Mouse (Mus musculus): ENCODE data around the gene Mgat3. TPM values are rescaled to one million over a fixed set of nuclear protein-coding genes. Genes with fewer than 3 reads are reported as not detected.
A peak's percentile ranks its signal among the peaks of the same experiment; 100 is the strongest.

The Mgat3 gene
- polyA plus RNA-seq, 1 experiment from 2014 or later: 22.3 TPM

GRCm38 (mm10) chr15:80158001-80158706 lies 15.4 kb upstream of the Mgat3 start:
- DNase-seq (ENCODE audit: low spot score) (no peak), ATAC-seq (ENCODE audit: low FRiP score) (no peak)
- H3K4me2 ChIP-seq (replicated peaks): no peak overlapping the region
- H3K27ac ChIP-seq: no peak overlapping the region
- H3K9me3 ChIP-seq (ENCODE audit: control insufficient read depth, low read length): no peaks in the 10 kb centered on the region
- peaks cover 89% of the 10 kb centered on the region for H3K36me3 ChIP-seq (replicated peaks; ENCODE audit: control insufficient read depth, insufficient read depth)
- no peaks in the 10 kb centered on the region for H3K27me3 ChIP-seq (ENCODE audit: control insufficient read depth, insufficient read depth, low read length)
- 72% methylated on average over 5 of the region's 5 CpGs for WGBS
- H3K9ac ChIP-seq: no peak overlapping the region
- no peaks in the 10 kb centered on the region for H3K4me1 ChIP-seq (replicated peaks; ENCODE audit: control insufficient read depth, insufficient read depth, low read length)
- H3K4me3 ChIP-seq (replicated peaks; ENCODE audit: low read length): no peak overlapping the region

DNA sequence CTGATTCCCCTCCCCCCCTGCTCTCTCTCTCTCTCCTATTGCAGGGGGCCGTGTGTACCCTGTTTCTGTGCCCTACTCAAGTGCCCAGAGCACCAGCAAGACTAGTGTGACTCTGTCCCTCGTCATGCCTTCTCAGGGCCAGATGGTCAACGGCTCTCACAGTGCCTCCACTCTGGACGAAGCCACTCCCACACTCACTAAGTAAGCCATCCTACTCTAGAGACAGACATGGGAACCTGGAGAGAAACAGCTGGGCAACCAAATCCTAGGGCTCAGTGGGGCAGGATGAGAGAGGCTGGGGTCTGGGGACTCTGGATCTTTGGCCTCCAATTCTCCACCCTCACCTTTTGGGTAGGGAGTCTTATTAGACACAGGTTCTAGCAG lies 14.8 kb upstream of the Mgat3 start:
- Histone ChIP-seq H3K27ac (no peak overlapping the region), H3K4me3 (replicated peaks; ENCODE audit: low read length) (no peak overlapping the region), H3K27me3 (ENCODE audit: control insufficient read depth, insufficient read depth, low read length) (no peaks in the 10 kb centered on the region), H3K9ac (no peak overlapping the region), H3K4me1 (replicated peaks; ENCODE audit: control insufficient read depth, insufficient read depth, low read length) (no peaks in the 10 kb centered on the region), H3K9me3 (ENCODE audit: control insufficient read depth, low read length) (no peaks in the 10 kb centered on the region), H3K4me2 (replicated peaks) (no peak overlapping the region), H3K36me3 (replicated peaks; ENCODE audit: control insufficient read depth, insufficient read depth) (peaks cover 84% of the 10 kb centered on the region)
- 58% methylated on average over 4 of the region's 4 CpGs for WGBS
- DNase-seq (ENCODE audit: low spot score) (no peak), ATAC-seq (ENCODE audit: low FRiP score) (no peak)

- Histone ChIP-seq H3K9ac (no peak overlapping the region), H3K27ac (0 out of 2 replicates have a peak overlapping the region, but pooled peaks have one; percentile 26), H3K9me3 (ENCODE audit: control insufficient read depth, low read length) (no peaks in the 10 kb centered on the region), H3K4me1 (replicated peaks; ENCODE audit: control insufficient read depth, insufficient read depth, low read length) (no peaks in the 10 kb centered on the region), H3K36me3 (replicated peaks; ENCODE audit: control insufficient read depth, insufficient read depth) (peaks cover 77% of the 10 kb centered on the region), H3K4me3 (replicated peaks; ENCODE audit: low read length) (no peak overlapping the region), H3K4me2 (replicated peaks) (no peak overlapping the region), H3K27me3 (ENCODE audit: control insufficient read depth, insufficient read depth, low read length) (no peaks in the 10 kb centered on the region)
- DNase-seq (ENCODE audit: low spot score): no peak
- no peak for ATAC-seq (ENCODE audit: low FRiP score)
- WGBS: 57% methylated on average over 8 of the region's 8 CpGs
These were observed 14.1 kb upstream of the Mgat3 start for GRCm38 (mm10) chr15:80159286-80159901.

- H3K36me3 ChIP-seq (replicated peaks; ENCODE audit: control insufficient read depth, insufficient read depth): peaks cover 69% of the 10 kb centered on the region
- H3K27me3 ChIP-seq (ENCODE audit: control insufficient read depth, insufficient read depth, low read length): no peaks in the 10 kb centered on the region
- H3K4me3 ChIP-seq (replicated peaks; ENCODE audit: low read length): no peak overlapping the region
- no peak for ATAC-seq (ENCODE audit: low FRiP score)
- H3K9ac ChIP-seq: no peak overlapping the region
- 91% methylated on average over 13 of the region's 13 CpGs for WGBS
- H3K27ac ChIP-seq: 0 out of 2 replicates have a peak overlapping the region, but pooled peaks have one; percentile 26
- no peaks in the 10 kb centered on the region for H3K9me3 ChIP-seq (ENCODE audit: control insufficient read depth, low read length)
- no peak for DNase-seq (ENCODE audit: low spot score)
- H3K4me2 ChIP-seq (replicated peaks): no peak overlapping the region
- no peaks in the 10 kb centered on the region for H3K4me1 ChIP-seq (replicated peaks; ENCODE audit: control insufficient read depth, insufficient read depth, low read length)
These were observed 13.3 kb upstream of the Mgat3 start for GRCm38 (mm10) chr15:80160223-80160622.

DNA sequence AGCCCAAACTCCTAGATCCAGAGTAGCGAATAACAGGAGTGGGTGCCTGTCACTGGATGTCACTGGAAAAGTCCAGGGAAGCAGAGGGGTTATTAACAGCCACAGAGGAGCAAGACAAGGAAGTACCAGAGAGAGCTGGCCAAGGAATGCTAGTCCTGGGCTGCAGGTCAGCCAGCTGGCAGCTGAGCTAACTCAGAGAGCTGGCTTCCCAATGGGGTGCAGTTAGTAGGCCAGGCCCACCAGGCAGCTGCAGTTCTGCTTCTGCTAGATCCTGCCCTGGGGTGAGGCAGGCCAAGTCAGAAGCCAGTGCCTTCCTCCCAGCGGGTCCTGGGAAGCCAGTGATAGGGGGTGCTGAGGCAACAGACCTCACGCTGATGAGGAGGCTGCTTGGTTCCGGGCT lies 12.8 kb upstream of the Mgat3 start:
- no peaks in the 10 kb centered on the region for H3K4me1 ChIP-seq (replicated peaks; ENCODE audit: control insufficient read depth, insufficient read depth, low read length)
- H3K9me3 ChIP-seq (ENCODE audit: control insufficient read depth, low read length): no peaks in the 10 kb centered on the region
- H3K9ac ChIP-seq: no peak overlapping the region
- ATAC-seq (ENCODE audit: low FRiP score) (no peak), DNase-seq (ENCODE audit: low spot score) (no peak)
- no peak overlapping the region for H3K4me3 ChIP-seq (replicated peaks; ENCODE audit: low read length)
- H3K27me3 ChIP-seq (ENCODE audit: control insufficient read depth, insufficient read depth, low read length): no peaks in the 10 kb centered on the region
- H3K27ac ChIP-seq: no peak overlapping the region
- H3K36me3 ChIP-seq (replicated peaks; ENCODE audit: control insufficient read depth, insufficient read depth): peaks cover 64% of the 10 kb centered on the region
- no peak overlapping the region for H3K4me2 ChIP-seq (replicated peaks)
- 88% methylated on average over 4 of the region's 4 CpGs for WGBS

DNA sequence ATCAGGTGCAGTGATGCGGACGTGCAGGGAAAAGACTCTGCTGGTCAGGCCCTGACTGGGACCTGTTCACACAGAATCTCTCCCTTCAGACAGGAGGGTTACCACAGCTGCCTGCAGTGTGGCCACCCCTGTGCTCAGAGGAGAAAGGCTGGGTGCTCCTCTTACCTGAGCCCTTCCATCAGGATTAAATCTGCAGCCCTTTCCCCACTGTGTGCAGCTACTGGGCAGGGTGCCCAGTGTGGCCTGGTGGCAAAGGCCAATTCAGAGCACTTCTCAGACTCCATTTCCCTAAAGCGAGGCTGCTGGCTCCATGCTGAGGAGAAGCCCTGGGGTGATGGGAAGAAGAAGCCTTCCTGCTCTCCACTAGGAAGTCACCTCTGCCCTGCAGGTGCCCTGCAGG lies 12.3 kb upstream of the Mgat3 start:
- no peak overlapping the region for H3K9ac ChIP-seq
- 94% methylated on average over 3 of the region's 3 CpGs for WGBS
- no peaks in the 10 kb centered on the region for H3K9me3 ChIP-seq (ENCODE audit: control insufficient read depth, low read length)
- no peak for DNase-seq (ENCODE audit: low spot score)
- ATAC-seq (ENCODE audit: low FRiP score): no peak
- peaks cover 59% of the 10 kb centered on the region for H3K36me3 ChIP-seq (replicated peaks; ENCODE audit: control insufficient read depth, insufficient read depth)
- H3K27ac ChIP-seq: no peak overlapping the region
- no peak overlapping the region for H3K4me3 ChIP-seq (replicated peaks; ENCODE audit: low read length)
- H3K4me2 ChIP-seq (replicated peaks): no peak overlapping the region
- H3K27me3 ChIP-seq (ENCODE audit: control insufficient read depth, insufficient read depth, low read length): no peaks in the 10 kb centered on the region
- H3K4me1 ChIP-seq (replicated peaks; ENCODE audit: control insufficient read depth, insufficient read depth, low read length): no peaks in the 10 kb centered on the region

- Histone ChIP-seq H3K9me3 (ENCODE audit: control insufficient read depth, low read length) (no peaks in the 10 kb centered on the region), H3K9ac (no peak overlapping the region), H3K27me3 (ENCODE audit: control insufficient read depth, insufficient read depth, low read length) (no peaks in the 10 kb centered on the region), H3K4me3 (replicated peaks; ENCODE audit: low read length) (no peak overlapping the region), H3K36me3 (replicated peaks; ENCODE audit: control insufficient read depth, insufficient read depth) (peaks cover 47% of the 10 kb centered on the region), H3K4me2 (replicated peaks) (no peak overlapping the region), H3K4me1 (replicated peaks; ENCODE audit: control insufficient read depth, insufficient read depth, low read length) (no peaks in the 10 kb centered on the region), H3K27ac (no peak overlapping the region)
- ATAC-seq (ENCODE audit: low FRiP score) (no peak), DNase-seq (ENCODE audit: low spot score) (no peak)
- WGBS: 87% methylated on average over 4 of the region's 4 CpGs
These were observed 11.0 kb upstream of the Mgat3 start for GRCm38 (mm10) chr15:80162401-80162964.

- no peak for DNase-seq (ENCODE audit: low spot score)
- H3K27ac ChIP-seq: no peak overlapping the region
These were observed 10.2 kb upstream of the Mgat3 start for GRCm38 (mm10) chr15:80163274-80163673.

DNA sequence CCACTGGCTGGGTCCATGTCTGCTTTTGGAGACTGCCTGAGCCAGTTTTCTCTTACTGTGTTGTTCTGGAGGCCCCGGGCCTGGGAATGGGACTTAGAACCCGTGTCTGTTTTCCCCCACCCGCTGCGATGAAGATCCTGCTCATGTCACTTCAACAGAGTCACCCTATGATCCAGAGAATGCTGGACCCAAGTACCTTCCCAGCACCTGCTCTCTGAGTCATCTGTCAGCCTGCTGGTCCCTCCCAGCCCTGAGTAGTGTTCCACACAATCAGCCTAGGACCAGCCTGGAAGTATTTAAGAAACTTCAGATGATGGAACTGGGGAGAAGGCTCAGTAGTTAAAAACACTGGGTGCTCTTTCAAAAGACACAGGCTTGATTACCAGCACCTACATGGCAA lies 9.8 kb upstream of the Mgat3 start:
- DNase-seq (ENCODE audit: low spot score): no peak
- no peak overlapping the region for H3K9ac ChIP-seq
- no peaks in the 10 kb centered on the region for H3K27me3 ChIP-seq (ENCODE audit: control insufficient read depth, insufficient read depth, low read length)
- WGBS: 84% methylated on average over 4 of the region's 4 CpGs
- H3K4me3 ChIP-seq (replicated peaks; ENCODE audit: low read length): no peak overlapping the region
- H3K36me3 ChIP-seq (replicated peaks; ENCODE audit: control insufficient read depth, insufficient read depth): peaks cover 35% of the 10 kb centered on the region
- no peaks in the 10 kb centered on the region for H3K4me1 ChIP-seq (replicated peaks; ENCODE audit: control insufficient read depth, insufficient read depth, low read length)
- no peak overlapping the region for H3K4me2 ChIP-seq (replicated peaks)
- no peak overlapping the region for H3K27ac ChIP-seq
- no peak for ATAC-seq (ENCODE audit: low FRiP score)
- H3K9me3 ChIP-seq (ENCODE audit: control insufficient read depth, low read length): no peaks in the 10 kb centered on the region

More at GRCm38 (mm10) chr15:80163274-80163673, 10.2 kb upstream of the Mgat3 start:
- WGBS: 76% methylated on average over 11 of the region's 11 CpGs
- ATAC-seq (ENCODE audit: low FRiP score): no peak
- no peaks in the 10 kb centered on the region for H3K27me3 ChIP-seq (ENCODE audit: control insufficient read depth, insufficient read depth, low read length)
- peaks cover 39% of the 10 kb centered on the region for H3K36me3 ChIP-seq (replicated peaks; ENCODE audit: control insufficient read depth, insufficient read depth)
- H3K9me3 ChIP-seq (ENCODE audit: control insufficient read depth, low read length): no peaks in the 10 kb centered on the region
- no peak overlapping the region for H3K9ac ChIP-seq
- no peaks in the 10 kb centered on the region for H3K4me1 ChIP-seq (replicated peaks; ENCODE audit: control insufficient read depth, insufficient read depth, low read length)
- H3K4me2 ChIP-seq (replicated peaks): no peak overlapping the region
- H3K4me3 ChIP-seq (replicated peaks; ENCODE audit: low read length): no peak overlapping the region

All from hindbrain, embryonic 14.5 days (tissue).